Mouse (Mus musculus): ENCODE results near the gene Mybph. TPM values are rescaled to one million over a fixed set of nuclear protein-coding genes. Genes with fewer than 3 reads are reported as not detected.
A peak's percentile ranks its signal among the peaks of the same experiment; 100 is the strongest.

The Mybph gene
- polyA plus RNA-seq, 1 experiment = 7.7 TPM

DNA sequence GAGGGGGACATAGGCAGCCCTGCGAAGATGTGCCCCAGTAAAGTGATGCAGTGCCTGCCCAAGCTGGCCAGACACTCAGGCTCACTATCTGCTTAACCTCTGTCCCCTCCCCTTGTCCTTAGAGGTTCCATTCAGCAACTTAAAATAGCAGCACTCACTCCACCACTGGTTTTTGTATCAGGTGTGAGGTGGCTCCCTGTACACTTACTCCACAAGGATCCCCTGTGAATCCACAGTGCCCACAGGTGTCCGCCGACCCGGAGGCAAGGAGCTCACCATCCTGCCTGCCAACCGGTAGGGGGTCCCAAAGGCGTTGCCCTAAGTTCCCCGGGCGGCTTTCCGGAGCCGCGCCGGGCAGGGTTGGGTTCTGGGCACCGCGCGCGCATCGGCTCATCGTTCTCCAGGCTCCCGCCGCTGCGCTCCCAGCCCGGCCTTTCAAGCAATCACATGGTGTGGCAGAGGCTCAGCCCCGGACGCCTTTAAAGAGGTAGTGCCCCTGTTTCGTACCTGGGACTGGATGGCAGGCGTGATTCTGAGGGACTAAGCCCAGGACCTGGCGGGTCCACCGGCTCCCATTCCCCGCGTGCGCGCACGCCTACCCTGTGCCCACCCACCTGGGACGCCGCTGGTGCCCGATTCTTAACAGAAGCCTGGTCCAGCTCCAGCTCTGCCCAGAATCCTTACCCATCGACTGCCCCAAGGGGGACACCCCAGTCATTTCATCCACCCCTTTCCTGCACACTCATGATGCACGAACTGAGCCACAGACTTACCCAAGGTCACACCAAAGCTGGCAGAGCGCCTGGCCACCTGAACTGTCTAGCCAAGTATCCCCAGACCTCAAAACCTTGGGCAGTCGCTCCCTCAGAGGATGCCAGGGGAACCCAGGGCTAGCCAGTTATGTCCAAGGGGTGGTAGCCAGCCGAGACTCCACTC is 41.5 kb downstream of the Mybph start:
- TF ChIP-seq CTCF (IDR thresholded peaks at IDR 0.05; ENCODE audit: insufficient read depth, low read length) (no peak), POLR2A (IDR thresholded peaks at IDR 0.05; ENCODE audit: borderline replicate concordance, extremely low read depth, low read depth, low read length) (no peak)
- Histone ChIP-seq H3K4me3 (replicated peaks; ENCODE audit: extremely low read depth, low read depth, low read length) (no peak overlapping the region), H3K4me1 (ENCODE audit: control insufficient read depth, insufficient read depth, low read length) (peaks cover 8% of the 10 kb centered on the region; the same call in 1 of the 2 replicates)
- peak; percentile 36 for DNase-seq
- 3% methylated on average over 41 of the region's 41 CpGs for WGBS

GRCm38 (mm10) chr1:134235391-134235921 is 42.2 kb downstream of the Mybph start, which contains the start of gene Adora1:
Adora1 (minus strand) TSS chr1:134235431.
- TF ChIP-seq POLR2A (IDR thresholded peaks at IDR 0.05; ENCODE audit: borderline replicate concordance, extremely low read depth, low read depth, low read length) (no peak), CTCF (IDR thresholded peaks at IDR 0.05; ENCODE audit: insufficient read depth, low read length) (no peak)
- 2% methylated on average over 35 of the region's 37 CpGs for WGBS
- DNase-seq = no peak
- Histone ChIP-seq H3K4me1 (ENCODE audit: control insufficient read depth, insufficient read depth, low read length) (peaks cover 8% of the 10 kb centered on the region; the same call in 1 of the 2 replicates), H3K4me3 (replicated peaks; ENCODE audit: extremely low read depth, low read depth, low read length) (no peak within 1 kb of the TSS)

DNA sequence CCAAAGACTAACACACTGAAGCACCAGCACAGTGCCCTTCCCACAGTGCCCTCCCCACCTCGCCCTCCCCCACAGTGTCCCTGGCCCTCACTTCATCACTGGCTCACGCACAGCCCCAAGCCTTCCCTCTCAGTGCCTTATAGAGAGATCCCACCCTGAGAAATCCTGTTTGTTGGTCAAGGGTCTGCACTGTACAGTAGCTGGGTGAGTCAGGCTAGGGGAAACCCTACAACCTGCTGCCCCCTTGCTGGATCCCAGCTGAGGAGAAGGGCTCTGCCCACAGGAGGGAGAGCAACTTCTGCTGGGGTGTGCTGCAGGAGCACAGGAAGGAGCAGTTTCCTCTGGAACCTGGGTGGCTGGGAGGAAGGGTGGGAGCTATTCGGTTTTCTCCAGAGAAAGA is 42.9 kb downstream of the Mybph start:
- Histone ChIP-seq H3K4me1 (ENCODE audit: control insufficient read depth, insufficient read depth, low read length) (peaks cover 8% of the 10 kb centered on the region; the same call in 1 of the 2 replicates), H3K4me3 (replicated peaks; ENCODE audit: extremely low read depth, low read depth, low read length) (no peak overlapping the region)
- no peak for DNase-seq
- TF ChIP-seq POLR2A (IDR thresholded peaks at IDR 0.05; ENCODE audit: borderline replicate concordance, extremely low read depth, low read depth, low read length) (no peak), CTCF (IDR thresholded peaks at IDR 0.05; ENCODE audit: insufficient read depth, low read length) (no peak)
- WGBS = 46% methylated on average over 3 of the region's 3 CpGs

DNA sequence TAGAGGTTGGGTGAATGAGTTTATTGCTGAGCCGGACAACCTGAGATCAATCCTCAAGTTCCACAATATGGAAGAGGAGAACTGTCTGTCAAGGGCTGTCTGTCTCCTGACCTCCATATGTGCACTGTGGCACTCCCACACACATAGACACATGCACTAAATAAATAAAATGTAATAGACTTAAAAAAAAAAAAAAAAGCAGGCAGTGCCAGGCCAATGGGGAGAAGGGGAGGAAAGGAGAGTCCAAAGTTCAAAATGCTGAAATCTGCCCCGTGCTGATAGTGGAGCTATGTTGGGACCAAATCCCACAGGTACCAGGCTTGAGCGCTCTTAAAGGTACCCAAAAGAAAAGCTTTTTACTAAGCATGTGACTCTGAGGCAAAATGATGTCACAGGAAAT is 44.2 kb downstream of the Mybph start:
- TF ChIP-seq POLR2A (IDR thresholded peaks at IDR 0.05; ENCODE audit: borderline replicate concordance, extremely low read depth, low read depth, low read length) (no peak), CTCF (IDR thresholded peaks at IDR 0.05; ENCODE audit: insufficient read depth, low read length) (no peak)
- no peak overlapping the region for H3K4me3 ChIP-seq (replicated peaks; ENCODE audit: extremely low read depth, low read depth, low read length)
- DNase-seq = no peak
- WGBS = 86% methylated on average over 3 of the region's 3 CpGs
- H3K4me1 ChIP-seq (ENCODE audit: control insufficient read depth, insufficient read depth, low read length) = peaks cover 8% of the 10 kb centered on the region; the same call in 1 of the 2 replicates

DNA sequence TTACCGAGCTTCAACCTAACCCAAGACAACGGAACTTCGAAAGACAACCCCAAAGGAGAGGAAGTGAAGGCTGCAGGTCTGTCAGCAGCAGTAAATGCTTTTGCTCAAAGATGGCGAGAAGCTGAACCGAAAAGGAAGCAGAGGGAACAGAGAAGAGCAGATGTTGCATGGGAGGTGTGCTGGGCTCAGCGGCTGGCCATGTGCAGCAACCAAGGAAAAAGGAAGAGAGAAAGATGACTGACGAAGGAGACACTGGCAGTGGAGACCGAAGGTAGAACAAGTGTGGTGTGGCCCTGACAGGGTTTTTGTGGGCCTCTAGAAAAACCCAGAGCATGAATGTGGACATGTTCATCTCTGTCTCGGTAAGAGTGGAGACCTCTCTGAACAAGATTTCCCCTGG is 47.5 kb downstream of the Mybph start:
- TF ChIP-seq CTCF (IDR thresholded peaks at IDR 0.05; ENCODE audit: insufficient read depth, low read length) (no peak), POLR2A (IDR thresholded peaks at IDR 0.05; ENCODE audit: borderline replicate concordance, extremely low read depth, low read depth, low read length) (no peak)
- Histone ChIP-seq H3K4me3 (replicated peaks; ENCODE audit: extremely low read depth, low read depth, low read length) (no peak overlapping the region), H3K4me1 (ENCODE audit: control insufficient read depth, insufficient read depth, low read length) (no peaks in the 10 kb centered on the region)
- 74% methylated on average over 9 of the region's 9 CpGs for WGBS
- no peak for DNase-seq

- DNase-seq = no peak
- 73% methylated on average over 8 of the region's 8 CpGs for WGBS
- TF ChIP-seq CTCF (IDR thresholded peaks at IDR 0.05; ENCODE audit: insufficient read depth, low read length) (no peak), POLR2A (IDR thresholded peaks at IDR 0.05; ENCODE audit: borderline replicate concordance, extremely low read depth, low read depth, low read length) (no peak)
- Histone ChIP-seq H3K4me1 (ENCODE audit: control insufficient read depth, insufficient read depth, low read length) (no peaks in the 10 kb centered on the region), H3K4me3 (replicated peaks; ENCODE audit: extremely low read depth, low read depth, low read length) (no peak overlapping the region)
These were observed 48.0 kb downstream of the Mybph start for GRCm38 (mm10) chr1:134241298-134241697.

DNA sequence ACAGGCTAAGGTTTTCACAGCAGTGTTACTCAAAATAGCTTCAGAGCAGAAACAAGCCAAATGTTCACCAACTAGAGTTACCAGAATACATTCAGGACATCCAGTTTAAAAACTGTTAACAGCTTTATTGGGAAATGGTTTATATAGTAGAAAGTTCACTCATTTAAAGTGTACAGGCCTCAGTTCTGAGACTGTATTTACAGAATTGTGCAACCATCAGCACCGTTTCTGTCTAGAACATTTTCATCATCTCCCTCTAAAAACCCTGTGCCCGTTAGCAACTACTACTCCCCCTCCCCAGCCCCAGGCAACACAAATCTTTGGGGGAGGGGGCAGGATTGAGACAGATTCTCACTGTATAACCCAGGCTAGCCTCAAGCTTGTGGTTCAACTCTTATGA is 49.0 kb downstream of the Mybph start:
- no peak for TF ChIP-seq POLR2A (IDR thresholded peaks at IDR 0.05; ENCODE audit: borderline replicate concordance, extremely low read depth, low read depth, low read length)
- TF ChIP-seq CTCF (IDR thresholded peaks at IDR 0.05; ENCODE audit: insufficient read depth, low read length) = no peak
- H3K4me1 ChIP-seq (ENCODE audit: control insufficient read depth, insufficient read depth, low read length) = no peaks in the 10 kb centered on the region
- no peak overlapping the region for H3K4me3 ChIP-seq (replicated peaks; ENCODE audit: extremely low read depth, low read depth, low read length)
- DNase-seq = no peak
- 60% methylated on average over 2 of the region's 2 CpGs for WGBS

GRCm38 (mm10) chr1:134243505-134243904 is 50.3 kb downstream of the Mybph start:
- peak; percentile 44 for DNase-seq
- 61% methylated on average over 6 of the region's 6 CpGs for WGBS
- TF ChIP-seq CTCF (IDR thresholded peaks at IDR 0.05; ENCODE audit: insufficient read depth, low read length) (no peak), POLR2A (IDR thresholded peaks at IDR 0.05; ENCODE audit: borderline replicate concordance, extremely low read depth, low read depth, low read length) (no peak)

DNA sequence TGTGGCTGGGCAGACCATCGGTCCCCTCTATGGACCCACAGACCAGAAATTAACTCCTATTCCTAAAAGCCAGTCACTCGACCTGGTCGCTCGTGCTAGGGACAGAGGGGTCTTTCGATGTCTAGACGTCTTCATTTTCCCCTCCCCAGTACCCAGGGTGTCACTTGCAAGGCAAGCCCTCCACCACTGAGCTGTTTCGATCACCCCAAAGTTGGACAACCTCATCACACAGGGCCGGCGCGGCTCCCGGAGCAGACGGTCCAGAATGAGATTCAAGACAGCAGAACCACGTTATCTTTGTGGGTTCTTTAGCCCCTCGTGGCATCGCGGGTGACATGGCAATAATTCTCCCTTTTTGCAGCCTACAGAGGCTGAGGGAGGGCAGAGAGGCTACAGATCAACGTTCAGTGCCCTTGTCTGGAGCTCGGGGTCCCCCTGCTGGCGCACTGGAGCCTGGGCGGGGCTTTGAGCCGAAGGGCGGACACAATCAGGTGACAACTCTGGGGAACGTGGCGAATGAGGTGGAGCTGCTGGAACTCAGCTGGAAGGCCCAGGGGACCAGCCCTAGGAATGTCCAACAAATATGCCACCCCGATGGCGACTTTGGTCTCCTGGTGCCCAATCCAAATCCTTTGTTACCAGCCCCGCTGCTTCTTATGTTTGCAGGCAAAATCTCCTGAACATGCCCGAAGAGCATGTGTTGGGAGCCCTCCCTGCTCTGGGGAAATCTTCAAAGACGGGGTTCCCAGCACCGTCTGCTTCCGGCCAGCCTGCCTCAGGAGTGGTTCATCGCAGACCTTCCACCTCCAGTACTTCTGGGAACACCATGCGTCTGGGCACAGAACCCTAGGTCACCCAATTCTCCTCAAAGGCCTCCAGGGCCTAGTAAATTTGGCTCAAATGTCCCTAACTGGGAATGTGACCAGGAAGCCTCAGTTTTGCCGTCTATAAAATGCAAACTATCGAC is 51.0 kb downstream of the Mybph start:
- Histone ChIP-seq H3K4me1 (ENCODE audit: control insufficient read depth, insufficient read depth, low read length) (no peaks in the 10 kb centered on the region), H3K4me3 (replicated peaks; ENCODE audit: extremely low read depth, low read depth, low read length) (no peak overlapping the region)
- TF ChIP-seq CTCF (IDR thresholded peaks at IDR 0.05; ENCODE audit: insufficient read depth, low read length) (peak; percentile 75), POLR2A (IDR thresholded peaks at IDR 0.05; ENCODE audit: borderline replicate concordance, extremely low read depth, low read depth, low read length) (no peak)
- peak; percentile 90 for DNase-seq
- WGBS = 20% methylated on average over 35 of the region's 35 CpGs

More at GRCm38 (mm10) chr1:134243505-134243904, 50.3 kb downstream of the Mybph start:
- no peaks in the 10 kb centered on the region for H3K4me1 ChIP-seq (ENCODE audit: control insufficient read depth, insufficient read depth, low read length)
- no peak overlapping the region for H3K4me3 ChIP-seq (replicated peaks; ENCODE audit: extremely low read depth, low read depth, low read length)
